Mouse (Mus musculus) layer of hippocampus, postnatal 10 days (tissue): Measurements from ENCODE around the gene Chic2. TPM values are rescaled to one million over a fixed set of nuclear protein-coding genes. Genes with fewer than 3 reads are reported as not detected.

Experiments
- total RNA-seq, 2 experiments: library from RNA; stranded (reverse); gene quantifications; 2 replicates each; pipeline ENCODE4 v1.2.3; 2021

Chic2 gene
- total RNA-seq, 2 experiments from 2014 or later, result 28.3 to 31.5 TPM

Other genes starting within 250 kb of the Chic2 start
- gene Gsx2, start 30.8 kb upstream of the Chic2 start, total RNA-seq, result under 1 TPM; 0.47 to 0.59 TPM
- 10 to 100 TPM; 93.7 to 94.8 TPM for gene Pdgfra, start 107.5 kb upstream of the Chic2 start, total RNA-seq